Comparison of ENCODE assay signal across 13 mouse cellular contexts in genomic region chr1:165891686-165892085, GRCm38 (mm10).
DNase-seq lines count a peak whose midpoint lies in the region; ATAC-seq and TF ChIP-seq lines count a peak whose summit lies in the region.
"Had no signal": no experiment of that assay in that cellular context is flagged by ENCODE, and none has a peak within 500 bp of the region (broad histone marks: within the 10 kb centered on the region; RNA-seq: fewer than 3 reads in every experiment).

No protein-coding gene starts in this region.

- H3K4me1 ChIP-seq in forebrain, postnatal 0 days (ENCODE audit: insufficient read depth), result no peaks in the 10 kb centered on the region
- H3K4me1 ChIP-seq in forebrain, embryonic 16.5 days (replicated peaks; ENCODE audit: control insufficient read depth, insufficient read depth, low read length), result no peaks in the 10 kb centered on the region
- H3K4me1 ChIP-seq in lung, adult 2 months (ENCODE audit: control insufficient read depth, insufficient read depth, low read length), result no peaks in the 10 kb centered on the region
- H3K4me1 ChIP-seq: limb, embryonic 13.5 days; neural tube, embryonic 13.5 days had no signal

- no peak for DNase-seq in forebrain, postnatal 0 days
- DNase-seq in lung, adult 2 months, result no peak
- no peak for DNase-seq in lung, postnatal 10 days
- peak; percentile 69 for DNase-seq in CD4-positive, CD25-positive, alpha-beta regulatory T cell, adult 2 months (ENCODE audit: low read depth, low spot score)
- no peak for DNase-seq in frontal cortex, postnatal 25 days (ENCODE audit: low spot score in 2 of 2)
- no peak for DNase-seq in layer of hippocampus, postnatal 10 days (ENCODE audit: low spot score in 2 of 2)
- DNase-seq: adrenal gland, postnatal 10 days; kidney, adult 9 months; right cerebral cortex, postnatal 14 days had no signal

- H3K4me3 ChIP-seq in forebrain, postnatal 0 days (ENCODE audit: low read depth, low read length), result no peak overlapping the region
- H3K4me3 ChIP-seq in forebrain, embryonic 16.5 days (replicated peaks; ENCODE audit: low read length), result no peak overlapping the region
- no peak overlapping the region for H3K4me3 ChIP-seq in lung, adult 2 months (replicated peaks; ENCODE audit: extremely low read depth, low read depth, low read length)
- H3K4me3 ChIP-seq: limb, embryonic 13.5 days; neural tube, embryonic 13.5 days had no signal

- H3K27ac ChIP-seq in forebrain, postnatal 0 days (ENCODE audit: low read depth, low read length), result no peak overlapping the region
- H3K27ac ChIP-seq in forebrain, embryonic 16.5 days (ENCODE audit: low read length), result no peak overlapping the region
- H3K27ac ChIP-seq: limb, embryonic 13.5 days; neural tube, embryonic 13.5 days had no signal

- 87% methylated on average over 2 of the region's 2 CpGs for WGBS in forebrain, postnatal 0 days
- WGBS in forebrain, embryonic 16.5 days, result 92% methylated on average over 2 of the region's 2 CpGs
- 81% methylated on average over 2 of the region's 2 CpGs for WGBS in lung, adult 2 months

- no peak overlapping the region for H3K4me2 ChIP-seq in forebrain, postnatal 0 days (ENCODE audit: low read depth)
- no peak overlapping the region for H3K4me2 ChIP-seq in forebrain, embryonic 16.5 days (ENCODE audit: low read length)
- H3K4me2 ChIP-seq: limb, embryonic 13.5 days; neural tube, embryonic 13.5 days had no signal

- no peak for ATAC-seq in forebrain, postnatal 0 days
- ATAC-seq in forebrain, embryonic 16.5 days, result no peak
- peak; percentile 74 for ATAC-seq in megakaryocyte progenitor cell, adult 5-6 weeks (replicated peaks; ENCODE audit: poor library complexity)

- no peak for TF ChIP-seq POLR2A in lung, adult 2 months (IDR thresholded peaks at IDR 0.05; ENCODE audit: borderline replicate concordance, extremely low read depth, low read depth, low read length)

- H3K27me3 ChIP-seq in forebrain, postnatal 0 days (ENCODE audit: insufficient read depth, low read length), result no peaks in the 10 kb centered on the region
- H3K27me3 ChIP-seq in forebrain, embryonic 16.5 days (replicated peaks; ENCODE audit: control insufficient read depth, insufficient read depth, low read length), result no peaks in the 10 kb centered on the region
- H3K27me3 ChIP-seq: limb, embryonic 13.5 days; neural tube, embryonic 13.5 days had no signal

- peaks cover 45% of the 10 kb centered on the region for H3K36me3 ChIP-seq in forebrain, postnatal 0 days (ENCODE audit: insufficient read depth)
- peaks cover 45% of the 10 kb centered on the region for H3K36me3 ChIP-seq in forebrain, embryonic 16.5 days (ENCODE audit: control insufficient read depth, insufficient read depth)

- no peak overlapping the region for H3K9ac ChIP-seq in forebrain, postnatal 0 days
- no peak overlapping the region for H3K9ac ChIP-seq in forebrain, embryonic 16.5 days (replicated peaks; ENCODE audit: low read depth, low read length)
- H3K9ac ChIP-seq: limb, embryonic 13.5 days; neural tube, embryonic 13.5 days had no signal

- H3K9me3 ChIP-seq in forebrain, postnatal 0 days (ENCODE audit: low read length), result no peaks in the 10 kb centered on the region
- H3K9me3 ChIP-seq in forebrain, embryonic 16.5 days (ENCODE audit: control insufficient read depth, low read length), result no peaks in the 10 kb centered on the region
- H3K9me3 ChIP-seq: limb, embryonic 13.5 days; neural tube, embryonic 13.5 days had no signal

- TF ChIP-seq CTCF in forebrain, postnatal 0 days (IDR thresholded peaks at IDR 0.05; ENCODE audit: low read depth), result peak; percentile 37
- TF ChIP-seq CTCF in lung, adult 2 months (IDR thresholded peaks at IDR 0.05; ENCODE audit: insufficient read depth, low read length), result peak; percentile 34; the same call in 1 of the 2 replicates
